Mouse (Mus musculus): ENCODE data around the gene Gm2022. TPM values are rescaled to one million over a fixed set of nuclear protein-coding genes. Genes with fewer than 3 reads are reported as not detected.

Gm2022 gene
- polyA plus RNA-seq, 1 experiment from 2014 or later = not detected

Other genes with a start within 250 kb of the Gm2022 start
- gene Gm21319, start 119.6 kb upstream of the Gm2022 start, polyA plus RNA-seq (2015; fragmentation: Nextera tagmentation; extraction: Ambion mirVana) = not detected in 2 replicates
- gene Gm21936, start 99.9 kb upstream of the Gm2022 start, polyA plus RNA-seq (2015; fragmentation: Nextera tagmentation; extraction: Ambion mirVana) = not detected in 2 replicates
- not detected in 2 replicates for gene BB287469, start 78.8 kb upstream of the Gm2022 start, polyA plus RNA-seq (2015; fragmentation: Nextera tagmentation; extraction: Ambion mirVana)
- not detected in 2 replicates for gene Gm2001, start 53.0 kb upstream of the Gm2022 start, polyA plus RNA-seq (2015; fragmentation: Nextera tagmentation; extraction: Ambion mirVana)
- gene Gm2016, start 21.3 kb upstream of the Gm2022 start, polyA plus RNA-seq (2015; fragmentation: Nextera tagmentation; extraction: Ambion mirVana) = not detected in 2 replicates
- gene Gm2035, start 24.5 kb downstream of the Gm2022 start, polyA plus RNA-seq (2015; fragmentation: Nextera tagmentation; extraction: Ambion mirVana) = not detected in 2 replicates
- not detected in 2 replicates for gene Gm2042, start 58.7 kb downstream of the Gm2022 start, polyA plus RNA-seq (2015; fragmentation: Nextera tagmentation; extraction: Ambion mirVana)
- not detected in 2 replicates for gene Gm2075, start 116.5 kb downstream of the Gm2022 start, polyA plus RNA-seq (2015; fragmentation: Nextera tagmentation; extraction: Ambion mirVana)
- not detected in 2 replicates for gene Gm6803, start 123.4 kb downstream of the Gm2022 start, polyA plus RNA-seq (2015; fragmentation: Nextera tagmentation; extraction: Ambion mirVana)
- not detected in 2 replicates for gene Gm2056, start 131.6 kb downstream of the Gm2022 start, polyA plus RNA-seq (2015; fragmentation: Nextera tagmentation; extraction: Ambion mirVana)
- gene Gm16368, start 188.3 kb downstream of the Gm2022 start, polyA plus RNA-seq (2015; fragmentation: Nextera tagmentation; extraction: Ambion mirVana) = not detected in 2 replicates

Measured in intestine, embryonic 16.5 days (tissue).